Mouse (Mus musculus) ovary, postnatal 10 days (tissue): ENCODE measurements around the gene Tm9sf3.
A peak's percentile ranks its signal among the peaks of the same experiment; 100 is the strongest.
"Not testable (repeated sequence)": the region's sequence is repeated elsewhere in the genome, so short reads cannot be mapped to it uniquely, and the experiment has no call there.

Source experiments
- DNase-seq: peaks from one replicate; pipeline ENCODE4 v3.0.0; 2022; ENCODE audit warnings: low spot score

Gene Tm9sf3

GRCm38 (mm10) chr19:41263630-41264295, at the start of gene Tm9sf3:
Gene Tm9sf3 (minus strand): TSS chr19:41263997.
- DNase-seq: peak; percentile 59

- DNase-seq: not testable (repeated sequence)
Observed at GRCm38 (mm10) chr19:41312587-41312986, 48.8 kb upstream of the Tm9sf3 start.

GRCm38 (mm10) chr19:41312027-41312426, 48.2 kb upstream of the Tm9sf3 start:
- no peak for DNase-seq

GRCm38 (mm10) chr19:41310971-41311703, 47.3 kb upstream of the Tm9sf3 start:
- no peak for DNase-seq

GRCm38 (mm10) chr19:41303933-41304332, 40.1 kb upstream of the Tm9sf3 start:
- DNase-seq: no peak

- DNase-seq: no peak
Observed at GRCm38 (mm10) chr19:41303433-41303832, 39.6 kb upstream of the Tm9sf3 start.

GRCm38 (mm10) chr19:41301856-41302255, 38.1 kb upstream of the Tm9sf3 start:
- no peak for DNase-seq

GRCm38 (mm10) chr19:41299446-41299845, 35.6 kb upstream of the Tm9sf3 start:
- no peak for DNase-seq

- DNase-seq: no peak
Observed at GRCm38 (mm10) chr19:41290952-41291619, 27.3 kb upstream of the Tm9sf3 start.

- no peak for DNase-seq
Observed at GRCm38 (mm10) chr19:41288568-41288967, 24.8 kb upstream of the Tm9sf3 start.

- no peak for DNase-seq
Observed at GRCm38 (mm10) chr19:41287224-41287623, 23.4 kb upstream of the Tm9sf3 start.

GRCm38 (mm10) chr19:41284515-41284914, 20.7 kb upstream of the Tm9sf3 start:
- DNase-seq: no peak

GRCm38 (mm10) chr19:41282718-41283117, 18.9 kb upstream of the Tm9sf3 start:
- DNase-seq: no peak

GRCm38 (mm10) chr19:41282216-41282615, 18.4 kb upstream of the Tm9sf3 start:
- DNase-seq: no peak

- DNase-seq: no peak
Observed at GRCm38 (mm10) chr19:41279724-41280244, 16.0 kb upstream of the Tm9sf3 start.

- no peak for DNase-seq
Observed at GRCm38 (mm10) chr19:41278606-41279005, 14.8 kb upstream of the Tm9sf3 start.

- DNase-seq: no peak
Observed at GRCm38 (mm10) chr19:41275588-41275987, 11.8 kb upstream of the Tm9sf3 start.

- no peak for DNase-seq
Observed at GRCm38 (mm10) chr19:41270906-41271305, 7.1 kb upstream of the Tm9sf3 start.

- no peak for DNase-seq
Observed at GRCm38 (mm10) chr19:41270151-41270727, 6.4 kb upstream of the Tm9sf3 start.

- no peak for DNase-seq
Observed at GRCm38 (mm10) chr19:41266251-41266901, 2.6 kb upstream of the Tm9sf3 start.

- DNase-seq: no peak
Observed at GRCm38 (mm10) chr19:41264331-41264799, 568 bp upstream of the Tm9sf3 start.
